Mouse (Mus musculus) kidney, adult 18-20 months (tissue): Measurements from ENCODE around the gene Batf.
"Not testable (repeated sequence)": the region's sequence is repeated elsewhere in the genome, so short reads cannot be mapped to it uniquely, and the experiment has no call there.

Source experiments
- DNase-seq: peaks from one replicate; pipeline ENCODE4 v3.0.0; 2021

Gene Batf

GRCm38 (mm10) chr12:85684411-85685275, 1.8 kb upstream of the Batf start:
- no peak for DNase-seq

GRCm38 (mm10) chr12:85687217-85687533, 706 bp downstream of the Batf start:
- no peak for DNase-seq

DNA sequence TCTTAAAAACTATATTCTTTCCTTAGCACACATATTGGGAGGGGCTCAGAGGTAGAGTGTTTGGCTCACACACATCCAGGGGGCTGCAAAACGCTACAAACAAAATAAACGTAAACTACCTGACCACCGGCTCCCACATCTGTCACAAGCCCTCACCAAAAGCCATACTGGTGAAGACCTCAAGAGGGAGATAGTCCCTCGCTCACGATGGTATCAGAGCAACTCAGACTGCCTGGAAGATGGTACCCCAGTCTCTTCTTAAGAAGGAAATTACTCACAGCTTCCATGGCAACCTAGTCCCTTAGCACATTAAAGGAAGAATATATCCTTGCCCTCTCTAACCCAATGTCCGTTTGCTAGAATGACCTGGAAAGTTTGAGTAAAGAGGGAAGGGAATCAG, 1.4 kb downstream of the Batf start:
- DNase-seq = no peak

GRCm38 (mm10) chr12:85695787-85696186, 9.3 kb downstream of the Batf start:
- no peak for DNase-seq

- no peak for DNase-seq
Observed at GRCm38 (mm10) chr12:85696436-85696835, 10.0 kb downstream of the Batf start.

DNA sequence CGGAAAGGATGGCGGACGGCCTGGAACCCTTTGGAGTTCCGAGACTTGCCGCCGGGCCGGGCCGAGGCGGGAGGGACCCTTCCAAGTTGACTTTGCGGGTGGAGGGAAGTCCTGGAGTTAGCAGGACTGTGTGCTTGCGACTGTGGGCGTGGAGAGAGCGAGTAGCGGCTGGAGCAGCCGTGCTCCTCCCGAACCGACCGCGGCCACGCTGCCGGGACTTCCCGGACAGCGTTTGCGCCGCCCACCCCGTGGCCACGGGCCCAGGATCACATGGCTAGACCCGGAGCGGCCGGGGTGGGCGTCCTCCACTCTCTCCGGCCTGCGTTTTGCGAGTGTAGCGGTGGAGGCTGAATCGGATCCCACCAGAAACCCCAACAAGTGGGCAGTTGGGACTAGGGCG, 11.7 kb downstream of the Batf start:
- DNase-seq = not testable (repeated sequence)

DNA sequence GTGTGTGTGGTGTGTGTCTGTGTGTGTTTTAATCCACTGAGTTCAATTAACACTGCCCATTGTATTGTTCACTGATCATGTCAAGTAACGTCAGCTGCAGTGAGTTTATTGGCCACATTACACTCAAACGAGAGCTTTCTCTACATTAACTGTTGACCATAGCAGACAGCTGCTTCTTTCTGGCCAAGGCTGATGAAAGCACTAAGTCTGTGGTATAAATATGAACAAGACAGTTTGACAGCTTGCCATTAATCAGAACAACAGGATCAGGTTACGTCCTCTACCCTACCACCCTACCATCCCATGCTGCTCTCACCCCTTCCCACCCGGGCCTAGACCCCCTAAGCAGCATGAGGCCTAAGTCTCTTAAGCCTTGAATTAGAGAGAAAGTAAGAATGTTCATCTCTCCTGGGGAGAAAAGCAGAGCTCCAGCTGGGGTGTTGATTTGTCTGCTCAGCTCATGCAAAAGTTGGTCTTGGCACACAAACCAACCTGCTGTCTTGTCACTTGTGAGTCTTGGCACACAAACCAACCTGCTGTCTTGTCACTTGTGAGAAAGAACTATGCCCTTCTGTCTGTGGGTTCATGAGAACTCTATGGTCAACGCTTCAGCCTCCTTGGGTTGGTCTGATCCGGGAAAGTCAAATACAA, 13.8 kb downstream of the Batf start:
- DNase-seq = no peak

GRCm38 (mm10) chr12:85700842-85701223, 14.4 kb downstream of the Batf start:
- no peak for DNase-seq

- DNase-seq = no peak
Observed at GRCm38 (mm10) chr12:85702166-85703055, 15.9 kb downstream of the Batf start.

- DNase-seq = no peak
Observed at GRCm38 (mm10) chr12:85703507-85703906, 17.0 kb downstream of the Batf start.

DNA sequence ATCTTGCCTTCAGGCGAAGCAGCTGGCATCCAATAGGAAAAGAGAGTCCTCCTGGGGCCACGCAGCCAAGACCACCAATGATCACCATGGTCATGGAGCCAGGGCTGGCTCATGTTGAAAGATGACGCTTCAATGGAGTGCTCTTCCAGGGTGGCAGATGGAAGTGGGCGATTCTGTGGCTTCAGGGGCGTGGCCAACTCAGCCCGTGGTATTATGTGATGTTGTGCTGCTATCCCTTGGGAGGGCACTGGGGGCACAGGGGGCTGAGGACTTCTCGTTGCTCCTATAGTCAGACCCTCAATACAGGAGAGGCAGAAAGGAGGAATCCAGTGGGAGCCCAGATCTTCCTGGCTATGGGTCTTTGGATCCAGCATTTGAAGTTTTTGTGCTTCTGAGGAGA, 18.1 kb downstream of the Batf start:
- no peak for DNase-seq

DNA sequence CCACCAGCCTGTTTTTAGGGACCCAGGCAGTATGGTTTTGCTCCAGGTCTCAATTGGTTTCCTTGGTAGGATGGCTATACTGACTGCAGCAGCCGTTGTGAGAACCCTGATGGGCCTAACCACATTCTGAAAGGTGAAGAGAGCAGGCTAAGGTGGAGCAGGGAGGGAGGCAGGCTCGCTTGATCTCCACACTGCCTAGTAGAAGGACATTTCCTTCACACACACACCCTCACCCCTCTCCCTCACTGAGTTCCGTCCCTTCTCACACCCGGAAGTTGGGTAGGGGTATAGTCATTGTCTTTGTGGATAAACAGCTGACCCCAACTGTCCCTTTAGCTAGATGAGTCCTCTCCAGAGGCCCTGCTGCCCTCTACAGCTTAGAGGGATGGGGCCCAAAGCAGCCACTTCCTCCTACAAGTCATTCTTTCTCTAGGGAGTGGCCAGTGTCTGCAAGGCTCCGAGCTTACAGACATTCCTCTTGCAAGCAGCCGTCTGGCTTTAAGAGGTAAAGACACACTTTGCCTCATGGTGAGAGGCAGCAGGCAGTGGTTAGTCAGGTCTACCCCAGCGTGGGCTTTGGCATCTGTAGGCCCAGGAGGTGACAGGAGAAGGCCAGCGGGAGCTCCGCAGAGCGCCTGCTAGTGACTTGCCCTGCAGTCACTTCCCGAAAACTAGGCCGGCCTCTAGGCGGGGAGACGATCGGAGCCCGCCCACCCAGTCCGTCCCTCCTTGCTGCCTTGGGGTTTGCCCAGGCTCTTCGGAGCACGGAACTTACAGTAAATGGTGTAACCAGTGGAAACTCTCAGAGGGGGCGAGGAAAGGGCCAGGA, 18.7 kb downstream of the Batf start:
- DNase-seq = peak; percentile 80

DNA sequence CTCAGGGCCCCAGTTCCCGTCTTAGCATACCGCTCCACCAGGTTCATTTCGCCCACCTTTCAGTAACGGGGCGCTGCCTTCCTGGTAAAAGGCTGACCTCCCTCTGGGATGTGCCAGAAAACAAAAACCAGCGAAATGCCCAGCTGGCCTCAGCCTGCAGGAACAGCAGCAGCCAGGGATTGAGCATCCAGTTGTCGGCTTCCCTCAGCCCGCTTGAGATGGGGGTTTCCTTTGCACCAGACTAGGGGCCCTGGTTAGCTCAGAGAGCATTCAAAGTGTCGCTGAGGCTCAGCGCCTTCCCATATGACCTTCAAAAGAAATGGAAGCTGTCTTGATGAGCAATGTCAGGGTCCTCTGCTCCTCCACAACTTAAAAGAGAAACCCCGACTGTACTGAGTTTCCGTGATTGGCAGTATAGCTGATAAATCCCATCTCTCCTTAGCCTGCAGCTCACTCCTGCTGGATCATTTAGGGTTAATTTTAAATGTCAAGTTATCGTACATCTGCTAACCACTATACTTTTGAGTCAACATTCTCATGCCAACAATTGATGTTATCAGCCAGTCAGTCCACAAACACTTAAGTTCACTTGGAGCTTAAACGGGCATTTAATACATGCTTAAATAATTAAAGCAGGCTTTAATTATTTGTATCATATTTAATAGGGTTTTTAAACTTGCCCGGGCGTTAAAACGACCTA, 19.5 kb downstream of the Batf start:
- DNase-seq = no peak

DNA sequence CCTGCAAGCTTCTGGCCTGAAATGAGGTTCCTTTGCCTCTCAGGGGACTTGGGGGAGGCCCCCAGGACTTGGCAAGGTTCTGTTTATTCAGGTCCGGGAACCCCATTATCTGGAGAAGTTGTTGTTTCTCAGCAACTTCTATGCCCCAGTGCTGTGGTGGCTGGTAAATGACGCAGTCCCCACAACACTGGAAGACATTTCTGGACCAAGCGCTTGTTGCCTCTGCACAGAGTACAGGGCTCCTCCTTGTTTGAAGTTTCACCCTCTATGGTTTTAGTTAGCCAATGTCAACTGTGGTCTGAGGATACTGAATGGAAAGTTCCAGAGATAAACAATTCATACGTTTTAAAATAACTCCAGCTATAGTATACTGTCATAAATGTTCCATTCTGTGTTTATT, 20.4 kb downstream of the Batf start:
- DNase-seq = no peak

- no peak for DNase-seq
Observed at GRCm38 (mm10) chr12:85707391-85707790, 20.9 kb downstream of the Batf start.

DNA sequence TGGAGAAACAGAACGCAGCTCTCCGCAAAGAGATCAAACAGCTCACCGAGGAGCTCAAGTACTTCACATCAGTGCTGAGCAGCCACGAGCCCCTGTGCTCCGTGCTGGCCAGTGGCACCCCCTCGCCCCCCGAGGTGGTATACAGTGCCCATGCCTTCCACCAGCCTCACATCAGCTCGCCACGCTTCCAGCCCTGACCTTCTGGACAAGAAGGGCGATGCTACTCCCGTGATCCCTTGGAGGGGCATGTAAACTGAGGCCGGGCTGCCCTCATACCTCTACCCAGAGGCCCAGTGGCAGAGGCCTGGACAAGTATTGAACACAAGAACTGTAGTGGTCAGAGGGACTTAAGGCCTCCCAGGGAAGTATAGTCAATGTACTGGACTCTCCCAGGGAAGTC, 22.1 kb downstream of the Batf start:
- DNase-seq = no peak

- DNase-seq = no peak
Observed at GRCm38 (mm10) chr12:85710695-85711094, 24.2 kb downstream of the Batf start.

DNA sequence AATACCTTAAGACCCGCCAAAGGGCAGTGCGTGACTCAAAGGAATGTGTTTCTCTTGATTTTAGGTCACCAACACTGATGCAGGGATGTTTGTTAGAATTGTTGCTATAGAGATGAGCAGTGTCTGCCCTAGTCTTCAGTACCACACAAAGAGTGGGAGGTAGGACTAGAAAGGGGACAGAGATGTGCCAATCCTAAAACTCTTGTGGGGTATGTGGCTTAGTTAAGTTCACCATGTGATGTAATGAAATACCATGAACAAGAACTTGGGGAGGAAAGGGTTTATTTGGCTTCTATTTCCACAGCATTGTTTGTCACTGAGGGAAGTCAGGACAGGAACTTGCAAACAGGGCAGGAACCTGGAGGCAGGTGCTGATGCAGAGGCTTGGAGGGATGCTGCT, 26.1 kb downstream of the Batf start:
- DNase-seq = no peak

DNA sequence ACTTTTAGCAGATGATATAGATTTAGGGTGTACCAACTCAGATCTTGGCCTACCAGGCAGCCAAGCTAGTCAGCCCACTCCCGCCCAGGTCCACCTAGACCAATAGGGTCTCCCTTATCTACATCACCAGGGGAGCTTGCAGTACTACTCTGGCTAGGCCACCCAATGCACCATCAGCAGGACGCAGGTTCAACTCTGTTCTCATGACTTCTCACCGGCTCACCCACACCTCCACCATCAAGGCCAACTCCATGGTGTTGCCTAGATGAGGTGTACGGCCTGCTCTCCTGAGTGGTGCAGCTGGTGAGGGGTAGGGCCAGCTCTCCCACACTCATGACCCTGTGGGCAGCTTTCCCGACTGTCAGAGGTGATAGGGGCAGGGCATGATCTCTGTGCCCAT, 27.7 kb downstream of the Batf start:
- DNase-seq = no peak

DNA sequence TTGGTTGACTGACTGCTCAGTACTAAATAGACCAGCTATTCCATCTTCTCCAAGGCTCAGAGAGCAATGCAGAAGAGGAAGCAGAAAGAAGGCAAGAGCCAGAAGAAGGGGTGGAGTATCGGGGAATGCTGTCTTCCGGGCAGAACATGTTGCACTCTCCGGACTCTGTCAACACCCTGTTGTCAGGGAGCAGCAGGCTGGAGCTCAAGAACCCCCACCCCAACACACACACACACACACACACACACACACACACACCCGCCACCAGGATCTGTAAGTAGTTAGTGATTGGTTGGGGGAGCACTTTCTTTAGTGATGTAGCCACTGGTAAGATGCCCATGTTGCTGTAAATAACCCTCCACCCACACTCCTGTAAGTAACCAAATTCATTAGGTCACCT, 38.8 kb downstream of the Batf start:
- DNase-seq = no peak

DNA sequence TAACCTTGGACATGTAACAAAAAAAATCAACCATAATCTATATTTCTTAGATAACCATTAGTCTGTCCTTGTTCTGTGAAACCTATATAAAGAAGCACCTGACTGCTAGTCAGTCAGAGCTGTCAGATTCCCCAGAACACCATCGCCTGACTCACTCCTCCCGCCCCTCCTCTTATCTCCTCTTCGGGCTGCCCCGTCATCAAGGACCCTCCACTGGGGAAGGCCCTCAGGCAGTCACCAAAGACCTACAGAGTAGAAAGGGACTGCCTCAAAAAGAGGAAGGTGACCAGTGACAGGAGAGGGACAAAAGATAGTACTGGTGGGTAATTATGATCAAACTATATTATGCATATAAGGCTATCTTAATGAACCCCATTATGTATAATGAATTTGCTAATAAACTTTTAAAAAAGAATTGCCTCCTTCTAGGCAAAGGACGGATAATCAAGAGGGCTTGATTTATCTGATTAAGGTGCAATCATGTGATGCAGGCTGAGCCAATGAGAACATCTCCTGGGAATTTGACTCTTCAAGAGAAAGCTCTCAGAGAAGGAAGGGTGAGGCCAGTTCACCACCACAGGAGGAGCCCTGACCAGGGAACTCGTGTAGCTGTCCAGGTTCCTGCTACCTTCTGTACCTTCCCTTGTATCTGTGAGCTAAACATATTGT, 40.4 kb downstream of the Batf start:
- no peak for DNase-seq

GRCm38 (mm10) chr12:85728181-85728580, 41.7 kb downstream of the Batf start:
- no peak for DNase-seq
